Mouse (Mus musculus) forebrain, embryonic 10.5 days (tissue): ENCODE data around the gene Itih5. TPM values are rescaled to one million over a fixed set of nuclear protein-coding genes. Genes with fewer than 3 reads are reported as not detected.

Source experiments
- DNase-seq: peaks from one replicate; pipeline ENCODE4 v3.0.0-alpha.2; 2017; ENCODE audit warnings: low spot score; ENCODE audit errors: extremely low spot score
- H3K27ac ChIP-seq: fragments of 300-500 bp; sonication (generic); 2 replicates; pipeline ENCODE4 v1.5.1; 2016; ENCODE audit warnings: mild to moderate bottlenecking
- H3K27me3 ChIP-seq: fragments of 300-500 bp; sonication (generic); 2 replicates; pipeline ENCODE4 v1.6.1; 2016; ENCODE audit warnings: mild to moderate bottlenecking; ENCODE audit not compliant: poor library complexity, severe bottlenecking
- H3K36me3 ChIP-seq: fragments of 300-500 bp; sonication (generic); replicated peaks from 2 replicates; pipeline ENCODE4 v1.6.1; 2016; ENCODE audit warnings: mild to moderate bottlenecking, moderate library complexity
- H3K4me1 ChIP-seq: fragments of 300-500 bp; sonication (generic); 2 replicates; pipeline ENCODE4 v1.6.1; 2016
- H3K4me3 ChIP-seq: fragments of 300-500 bp; sonication (generic); 2 replicates; pipeline ENCODE4 v1.5.1; 2016; ENCODE audit warnings: mild to moderate bottlenecking, moderate library complexity
- H3K9me3 ChIP-seq: fragments of 300-500 bp; sonication (generic); 2 replicates; pipeline ENCODE4 v1.6.1; 2016; ENCODE audit warnings: mild to moderate bottlenecking, moderate library complexity
- WGBS: fragments of 180-500 bp; shearing (Covaris S2); methylation state at CpG from one replicate; pipeline ENCODE4 v1.1.7; 2016; 5-methylcytosine and 5-hydroxymethylcytosine counted together
- polyA plus RNA-seq: library from polyadenylated mRNA; unstranded; fragments of >200 nt; fragmentation: Nextera tagmentation; extraction: Ambion mirVana; gene quantifications from 2 replicates; pipeline ENCODE4 v1.2.1, GENCODE M21; 2016

Itih5 gene
- polyA plus RNA-seq, 1 experiment from 2014 or later, result 4.2 TPM

- H3K9me3 ChIP-seq, result no peaks in the 10 kb centered on the region; the same call in 1 of the 2 replicates
- H3K4me3 ChIP-seq, result no peak overlapping the region
- no peak for DNase-seq
- WGBS, result 73% methylated on average over 4 of the region's 4 CpGs
- H3K36me3 ChIP-seq, result no peaks in the 10 kb centered on the region
- no peaks in the 10 kb centered on the region; the same call in 1 of the 2 replicates for H3K4me1 ChIP-seq
- no peaks in the 10 kb centered on the region for H3K27me3 ChIP-seq
- no peak overlapping the region for H3K27ac ChIP-seq
Measured at GRCm38 (mm10) chr2:10250926-10251325, 97.6 kb downstream of the Itih5 start.

- Histone ChIP-seq H3K27me3 (no peaks in the 10 kb centered on the region), H3K4me1 (no peaks in the 10 kb centered on the region; the same call in 1 of the 2 replicates), H3K9me3 (no peaks in the 10 kb centered on the region; the same call in 1 of the 2 replicates), H3K4me3 (no peak overlapping the region), H3K27ac (no peak overlapping the region), H3K36me3 (no peaks in the 10 kb centered on the region)
- no peak for DNase-seq
- 90% methylated on average over 9 of the region's 9 CpGs for WGBS
Measured at GRCm38 (mm10) chr2:10251466-10251865, 98.1 kb downstream of the Itih5 start.

GRCm38 (mm10) chr2:10252016-10252415, 98.6 kb downstream of the Itih5 start:
- Histone ChIP-seq H3K27ac (no peak overlapping the region), H3K9me3 (no peaks in the 10 kb centered on the region), H3K4me1 (no peaks in the 10 kb centered on the region; the same call in 1 of the 2 replicates), H3K27me3 (no peaks in the 10 kb centered on the region), H3K4me3 (no peak overlapping the region), H3K36me3 (no peaks in the 10 kb centered on the region)
- no peak for DNase-seq
- 94% methylated on average over 2 of the region's 2 CpGs for WGBS

DNA sequence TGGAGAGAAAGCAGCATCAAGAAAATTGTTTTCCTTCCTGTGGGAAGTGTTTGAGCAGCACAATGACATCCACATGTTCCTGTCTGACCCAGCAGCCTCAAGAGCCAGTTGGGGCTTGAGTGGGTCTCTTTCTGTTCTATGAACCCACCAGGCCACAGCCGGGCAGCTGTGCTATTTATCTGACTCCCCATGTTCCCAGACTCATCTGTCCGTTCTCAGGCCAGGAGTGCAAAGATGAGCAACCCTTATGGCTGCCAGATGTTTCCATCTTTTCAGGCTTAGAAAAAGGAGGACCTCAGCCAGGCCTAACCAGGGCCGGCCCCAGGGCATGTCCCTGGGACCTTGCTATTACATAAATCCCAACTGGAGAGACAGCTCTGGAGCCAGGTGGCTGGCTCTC, 100.0 kb downstream of the Itih5 start:
- 74% methylated on average over 3 of the region's 3 CpGs for WGBS
- Histone ChIP-seq H3K27me3 (no peaks in the 10 kb centered on the region), H3K27ac (no peak overlapping the region), H3K36me3 (no peaks in the 10 kb centered on the region), H3K4me3 (no peak overlapping the region), H3K4me1 (no peaks in the 10 kb centered on the region; the same call in 1 of the 2 replicates), H3K9me3 (no peaks in the 10 kb centered on the region)
- DNase-seq, result no peak

GRCm38 (mm10) chr2:10256949-10257348, 103.6 kb downstream of the Itih5 start:
- Histone ChIP-seq H3K4me3 (no peak overlapping the region), H3K27me3 (no peaks in the 10 kb centered on the region), H3K36me3 (no peaks in the 10 kb centered on the region), H3K4me1 (peaks cover 4% of the 10 kb centered on the region), H3K9me3 (no peaks in the 10 kb centered on the region), H3K27ac (no peak overlapping the region)
- 72% methylated on average over 5 of the region's 5 CpGs for WGBS
- no peak for DNase-seq

DNA sequence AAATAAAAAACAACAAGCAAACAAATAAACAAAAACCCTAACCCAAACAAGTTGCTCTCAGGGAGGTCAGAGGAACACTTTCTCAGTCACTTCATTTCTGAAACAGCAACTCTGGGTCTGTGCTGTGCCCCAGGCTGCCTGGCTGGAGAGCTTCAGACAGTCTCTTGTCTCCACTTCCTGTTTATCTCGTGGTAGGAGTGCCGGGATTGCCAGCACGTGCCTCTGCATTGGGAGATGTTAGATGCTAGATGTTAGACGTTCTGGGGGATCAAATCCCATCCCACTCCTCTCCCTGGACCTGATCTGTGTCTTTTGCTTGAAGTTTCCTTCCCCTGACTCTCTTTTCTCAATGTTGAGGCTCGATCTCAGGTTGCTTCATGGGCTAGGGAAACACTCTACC, 104.9 kb downstream of the Itih5 start:
- Histone ChIP-seq H3K36me3 (no peaks in the 10 kb centered on the region), H3K27ac (no peak overlapping the region), H3K4me3 (no peak overlapping the region), H3K9me3 (no peaks in the 10 kb centered on the region), H3K4me1 (peaks cover 15% of the 10 kb centered on the region), H3K27me3 (no peaks in the 10 kb centered on the region)
- DNase-seq, result no peak
- WGBS, result 73% methylated on average over 5 of the region's 5 CpGs

GRCm38 (mm10) chr2:10260109-10260508, 106.7 kb downstream of the Itih5 start:
- DNase-seq, result no peak
- peaks cover 29% of the 10 kb centered on the region for H3K4me1 ChIP-seq
- WGBS, result 51% methylated on average over 5 of the region's 5 CpGs
- H3K27me3 ChIP-seq, result no peaks in the 10 kb centered on the region
- H3K27ac ChIP-seq, result no peak overlapping the region
- no peak overlapping the region for H3K4me3 ChIP-seq
- no peaks in the 10 kb centered on the region for H3K36me3 ChIP-seq
- no peaks in the 10 kb centered on the region for H3K9me3 ChIP-seq

DNA sequence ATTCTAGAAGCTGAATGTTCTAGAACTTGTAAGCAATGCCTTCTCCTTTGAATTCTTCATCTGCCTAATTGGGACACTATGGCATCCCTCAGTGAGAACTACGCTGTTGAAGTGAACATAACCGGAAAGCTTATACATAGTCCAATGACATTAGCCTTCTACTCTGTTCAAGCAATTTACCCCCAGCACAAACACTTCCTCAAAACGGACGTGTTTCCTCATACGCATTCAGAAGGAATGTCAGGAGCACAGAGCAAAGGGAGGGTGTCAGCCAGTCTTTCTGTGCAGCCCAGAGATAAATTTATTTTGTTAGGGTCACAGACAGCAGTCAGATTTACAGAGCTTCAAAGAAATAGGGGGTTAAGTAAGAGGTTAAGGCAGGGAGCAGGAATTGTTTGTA, 108.0 kb downstream of the Itih5 start:
- WGBS, result 86% methylated on average over 5 of the region's 5 CpGs
- no peaks in the 10 kb centered on the region for H3K27me3 ChIP-seq
- H3K4me3 ChIP-seq, result no peak overlapping the region
- no peak overlapping the region for H3K27ac ChIP-seq
- no peaks in the 10 kb centered on the region for H3K9me3 ChIP-seq
- no peaks in the 10 kb centered on the region for H3K36me3 ChIP-seq
- peaks cover 29% of the 10 kb centered on the region for H3K4me1 ChIP-seq
- no peak for DNase-seq

DNA sequence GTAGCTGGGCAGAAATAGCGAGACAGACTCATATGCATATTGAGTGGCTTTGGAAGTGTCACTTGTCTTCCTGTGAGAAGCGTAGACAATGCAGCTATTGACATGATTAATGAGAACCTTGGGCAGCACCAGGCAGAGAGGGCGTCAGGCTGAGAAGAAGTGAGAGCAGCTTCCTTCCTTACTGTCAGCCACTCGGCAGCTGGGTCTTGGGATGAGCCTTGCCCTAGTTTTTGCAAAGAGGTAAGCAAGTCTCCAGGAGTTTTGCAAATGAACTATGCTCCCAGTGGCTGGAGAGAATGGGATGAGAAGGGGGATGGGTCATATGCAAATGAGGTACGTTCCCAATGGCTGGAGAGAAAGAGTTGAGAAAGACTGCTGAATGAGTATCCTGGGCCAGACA, 109.4 kb downstream of the Itih5 start:
- Histone ChIP-seq H3K9me3 (no peaks in the 10 kb centered on the region), H3K27ac (no peak overlapping the region), H3K27me3 (no peaks in the 10 kb centered on the region), H3K4me3 (no peak overlapping the region), H3K36me3 (no peaks in the 10 kb centered on the region), H3K4me1 (peaks cover 29% of the 10 kb centered on the region)
- whole genome bisulfite sequencing, result 31% methylated on average over 5 of the region's 5 CpGs
- DNase-seq, result no peak

- H3K27ac ChIP-seq, result 0 out of 2 replicates have a peak overlapping the region, but pooled peaks have one; percentile 37
- no peaks in the 10 kb centered on the region for H3K36me3 ChIP-seq
- WGBS, result 49% methylated on average over 7 of the region's 7 CpGs
- H3K4me1 ChIP-seq, result peaks cover 29% of the 10 kb centered on the region
- no peak for DNase-seq
- no peak overlapping the region for H3K4me3 ChIP-seq
- no peaks in the 10 kb centered on the region for H3K9me3 ChIP-seq
- H3K27me3 ChIP-seq, result no peaks in the 10 kb centered on the region
Measured at GRCm38 (mm10) chr2:10263909-10264489, 110.6 kb downstream of the Itih5 start.

- DNase-seq, result no peak
- Histone ChIP-seq H3K4me1 (peaks cover 25% of the 10 kb centered on the region), H3K9me3 (no peaks in the 10 kb centered on the region), H3K4me3 (no peak overlapping the region), H3K27ac (no peak overlapping the region), H3K36me3 (no peaks in the 10 kb centered on the region), H3K27me3 (no peaks in the 10 kb centered on the region)
- WGBS, result 85% methylated on average over 5 of the region's 5 CpGs
Measured at GRCm38 (mm10) chr2:10265881-10266280, 112.5 kb downstream of the Itih5 start.

- WGBS, result 65% methylated on average over 9 of the region's 9 CpGs
- H3K27me3 ChIP-seq, result no peaks in the 10 kb centered on the region
Measured at GRCm38 (mm10) chr2:10272604-10273115, 119.3 kb downstream of the Itih5 start.

GRCm38 (mm10) chr2:10273541-10274050, 120.2 kb downstream of the Itih5 start:
- H3K27ac ChIP-seq, result no peak overlapping the region
- no peak overlapping the region for H3K4me3 ChIP-seq
- no peaks in the 10 kb centered on the region for H3K36me3 ChIP-seq
- DNase-seq, result no peak
- WGBS, result 92% methylated on average over 3 of the region's 3 CpGs
- no peaks in the 10 kb centered on the region for H3K9me3 ChIP-seq
- H3K4me1 ChIP-seq, result peaks cover 9% of the 10 kb centered on the region; the same call in 1 of the 2 replicates
- no peaks in the 10 kb centered on the region for H3K27me3 ChIP-seq

More at GRCm38 (mm10) chr2:10272604-10273115, 119.3 kb downstream of the Itih5 start:
- H3K4me1 ChIP-seq, result peaks cover 6% of the 10 kb centered on the region; the same call in 1 of the 2 replicates
- H3K27ac ChIP-seq, result no peak overlapping the region
- DNase-seq, result no peak
- H3K36me3 ChIP-seq, result no peaks in the 10 kb centered on the region
- H3K4me3 ChIP-seq, result no peak overlapping the region
- no peaks in the 10 kb centered on the region for H3K9me3 ChIP-seq
